Mouse (Mus musculus): ENCODE data around the gene Pole4.

- no peak for TF ChIP-seq GATA1 (IDR thresholded peaks at IDR 0.05; ENCODE audit: borderline replicate concordance, low read length)
- TF ChIP-seq FLI1 (IDR thresholded peaks at IDR 0.05; ENCODE audit: low read length), result no peak
These were observed 43.0 kb upstream of the Pole4 start for GRCm38 (mm10) chr6:82748106-82748672.
